Mouse (Mus musculus) neural tube, embryonic 13.5 days (tissue): ENCODE measurements at regions not wholly inside any gene's neighbourhood (a gene's known extent, or its start where the extent isn't known, plus 50 kb on each side); places are given as distances from the start of the nearest gene placed in this dataset.

Experiments used
- ATAC-seq: fragments of 200-750 bp; cut with Nextera tagmentation; 2 replicates; pipeline ENCODE4 v1.8.0; 2017; ENCODE audit warnings: low read depth, mild to moderate bottlenecking, moderate TSS enrichment, moderate library complexity
- H3K27ac ChIP-seq: fragments of 300-500 bp; sonication (generic); replicated peaks from 2 replicates; pipeline ENCODE4 v1.5.1; 2015; ENCODE audit warnings: moderate library complexity, mild to moderate bottlenecking, inconsistent platforms
- H3K27me3 ChIP-seq: fragments of 300-500 bp; sonication (generic); 2 replicates; pipeline ENCODE4 v1.6.1; 2015; ENCODE audit warnings: mild to moderate bottlenecking, inconsistent platforms
- H3K36me3 ChIP-seq: fragments of 300-500 bp; sonication (generic); 2 replicates; pipeline ENCODE4 v1.6.1; 2015; ENCODE audit warnings: mild to moderate bottlenecking, inconsistent platforms
- H3K4me1 ChIP-seq: fragments of 300-500 bp; sonication (generic); replicated peaks from 2 replicates; pipeline ENCODE4 v1.6.1; 2015; ENCODE audit warnings: inconsistent platforms
- H3K4me2 ChIP-seq: fragments of 300-500 bp; sonication (generic); 2 replicates; pipeline ENCODE4 v1.6.1; 2015; ENCODE audit warnings: inconsistent platforms, mild to moderate bottlenecking, moderate library complexity
- H3K4me3 ChIP-seq: fragments of 300-500 bp; sonication (generic); 2 replicates; pipeline ENCODE4 v1.5.1; 2015; ENCODE audit warnings: mild to moderate bottlenecking, inconsistent platforms
- H3K9ac ChIP-seq: fragments of 300-500 bp; sonication (generic); 2 replicates; pipeline ENCODE4 v1.6.1; 2015; ENCODE audit warnings: moderate library complexity, mild to moderate bottlenecking, inconsistent platforms
- H3K9me3 ChIP-seq: fragments of 300-500 bp; sonication (generic); 2 replicates; pipeline ENCODE4 v1.6.1; 2016; ENCODE audit warnings: inconsistent platforms
- WGBS: fragments of 180-500 bp; shearing (Covaris S2); methylation state at CpG from one replicate; pipeline ENCODE4 v1.1.7; 2015; 5-methylcytosine and 5-hydroxymethylcytosine counted together

DNA sequence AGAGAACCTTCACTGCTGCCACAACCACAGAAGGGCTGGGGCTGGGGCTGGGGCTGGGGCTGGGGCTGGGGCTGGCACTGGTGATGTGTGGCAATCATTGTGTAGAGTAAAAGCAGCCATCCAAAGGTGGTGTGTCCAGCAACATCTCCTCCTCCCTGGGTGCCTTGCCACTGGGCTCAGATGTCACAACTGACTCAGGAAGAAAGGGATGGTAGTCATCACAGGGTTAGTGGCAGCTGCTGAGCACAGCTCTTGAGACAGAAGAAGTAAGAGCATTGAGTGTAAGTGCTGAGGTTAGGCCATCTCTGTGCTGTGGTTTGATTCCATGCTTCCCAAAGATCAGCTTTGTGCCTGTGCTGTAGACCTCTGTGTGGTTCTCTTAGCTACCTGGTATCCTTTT lies 53.4 kb upstream of the Mef2a start:
- Histone ChIP-seq H3K27ac (no peak overlapping the region), H3K4me3 (no peak overlapping the region), H3K27me3 (no peaks in the 10 kb centered on the region), H3K36me3 (no peaks in the 10 kb centered on the region), H3K9ac (no peak overlapping the region), H3K4me2 (no peak overlapping the region), H3K4me1 (peaks cover 13% of the 10 kb centered on the region), H3K9me3 (no peaks in the 10 kb centered on the region)
- no peak for ATAC-seq

DNA sequence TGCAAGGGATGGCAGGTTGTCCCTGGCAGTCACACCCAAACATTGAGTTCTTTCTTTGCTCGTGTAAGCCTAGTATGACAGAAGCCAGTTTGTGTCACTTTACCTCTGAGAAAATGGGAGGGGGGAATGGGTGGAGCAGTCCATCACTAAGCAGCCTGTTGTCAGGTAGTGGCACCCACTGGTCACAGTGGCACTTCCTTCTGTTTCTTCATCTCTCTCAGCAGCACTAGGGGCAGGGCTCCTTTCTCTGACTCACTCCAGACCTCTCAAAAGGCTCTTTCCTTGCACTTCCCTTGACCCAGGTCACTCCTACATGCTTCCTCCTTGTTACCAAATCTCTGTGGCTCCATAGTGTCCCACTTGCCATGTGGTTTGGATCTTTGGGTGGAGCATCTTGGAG lies 52.9 kb upstream of the Mef2a start:
- H3K9me3 ChIP-seq: no peaks in the 10 kb centered on the region
- peaks cover 15% of the 10 kb centered on the region for H3K4me1 ChIP-seq
- no peaks in the 10 kb centered on the region for H3K27me3 ChIP-seq
- 76% methylated on average over 1 of the region's 1 CpGs for WGBS
- H3K4me3 ChIP-seq: no peak overlapping the region
- ATAC-seq: no peak
- no peak overlapping the region for H3K27ac ChIP-seq
- H3K4me2 ChIP-seq: no peak overlapping the region
- H3K36me3 ChIP-seq: no peaks in the 10 kb centered on the region
- no peak overlapping the region for H3K9ac ChIP-seq

GRCm38 (mm10) chr7:67424810-67425485 lies 52.3 kb upstream of the Mef2a start:
- Histone ChIP-seq H3K4me1 (peaks cover 15% of the 10 kb centered on the region), H3K36me3 (no peaks in the 10 kb centered on the region), H3K4me2 (no peak overlapping the region), H3K27me3 (no peaks in the 10 kb centered on the region), H3K9ac (no peak overlapping the region), H3K9me3 (no peaks in the 10 kb centered on the region), H3K27ac (no peak overlapping the region), H3K4me3 (no peak overlapping the region)
- no peak for ATAC-seq
- 80% methylated on average over 8 of the region's 8 CpGs for whole genome bisulfite sequencing
